Mouse (Mus musculus) right cerebral cortex, postnatal 36 days (tissue): Measurements from ENCODE around the gene Gm21830.
"Not testable (repeated sequence)": the region's sequence is repeated elsewhere in the genome, so short reads cannot be mapped to it uniquely, and the experiment has no call there.

Experiments
- DNase-seq, 2 experiments: peaks; one replicate each; pipeline ENCODE4 v3.0.0; 2022; ENCODE audit warnings: low spot score in 2 of 2, mixed read lengths in 1 of 2

The Gm21830 gene

GRCm38 (mm10) chr2:67413425-67413824 lies at the start of gene Gm21830:
Gene Gm21830 (plus strand): TSS chr2:67413725.
- DNase-seq, result not testable (repeated sequence)

DNA sequence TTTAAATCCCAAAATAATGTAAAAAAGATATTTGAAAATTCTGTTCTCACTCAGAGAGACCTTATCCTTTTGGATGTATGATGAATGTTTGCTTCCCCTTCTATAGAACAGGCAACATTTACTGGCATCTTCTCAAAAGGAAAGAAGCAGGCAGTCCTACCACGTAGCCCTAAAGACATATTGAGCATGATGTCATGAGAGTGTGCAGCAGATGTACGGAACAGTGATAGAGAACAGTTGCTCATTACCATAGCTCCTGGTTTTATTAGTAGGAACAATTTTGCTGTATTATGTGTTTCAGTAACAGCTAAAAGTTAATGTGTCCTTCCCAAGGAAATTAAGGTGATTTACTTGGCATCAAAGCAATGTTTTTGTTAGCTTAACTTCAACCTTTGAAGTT lies 49.0 kb upstream of the Gm21830 start:
- DNase-seq, result no peak

- DNase-seq, result no peak
These were observed 35.0 kb upstream of the Gm21830 start for GRCm38 (mm10) chr2:67378504-67378903.

GRCm38 (mm10) chr2:67420853-67421252 lies 7.3 kb downstream of the Gm21830 start:
- no peak for DNase-seq

- no peak for DNase-seq
These were observed 9.3 kb downstream of the Gm21830 start for GRCm38 (mm10) chr2:67422799-67423198.

GRCm38 (mm10) chr2:67433081-67433480 lies 19.6 kb downstream of the Gm21830 start, which contains the start of gene Gm26727:
Gene Gm26727 (minus strand): TSS chr2:67433181.
- no peak for DNase-seq

- no peak for DNase-seq
These were observed 24.8 kb downstream of the Gm21830 start for GRCm38 (mm10) chr2:67438309-67438708.

DNA sequence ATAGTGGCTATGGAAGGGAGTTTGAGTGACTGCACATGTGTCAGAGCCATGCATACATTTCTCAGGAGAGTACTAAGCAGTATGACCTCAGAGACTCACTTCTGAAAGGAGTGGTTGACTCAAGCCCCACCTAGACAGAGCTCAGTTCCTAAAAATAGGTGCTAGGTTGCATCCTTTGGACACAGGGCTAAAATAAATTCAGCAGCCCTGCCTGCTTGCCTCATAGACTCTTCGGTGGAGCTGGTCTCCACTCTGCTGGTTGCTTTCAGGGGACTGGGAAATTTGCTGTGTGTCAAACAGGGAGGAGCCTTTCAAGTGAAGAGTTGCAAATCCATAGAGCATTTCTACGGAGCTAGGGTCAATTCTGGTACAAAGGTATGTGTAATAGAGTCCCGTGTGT lies 32.3 kb downstream of the Gm21830 start, which contains the start of gene Xirp2:
Gene Xirp2, plus strand, starts transcription at position 223 of the 400 bp plus-strand sequence.
- DNase-seq, result no peak

DNA sequence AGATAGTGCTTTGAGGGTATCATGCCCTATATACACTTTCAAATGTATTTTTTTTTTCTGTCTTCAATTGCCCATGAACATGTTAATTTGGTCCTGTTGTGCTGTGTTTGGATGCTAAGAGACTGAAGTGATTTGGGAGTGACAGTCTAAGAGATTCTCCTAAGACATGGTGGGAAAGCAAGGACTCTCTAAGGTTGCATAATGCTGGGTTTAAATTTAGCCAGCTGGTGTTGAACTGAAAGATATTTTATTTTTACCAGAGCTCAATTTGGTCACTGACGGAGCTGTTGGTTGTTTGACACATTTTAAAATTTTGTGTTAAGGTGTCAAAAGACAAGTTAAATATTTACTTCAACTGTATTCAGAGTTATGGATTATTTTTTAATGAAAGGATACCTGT lies 33.2 kb downstream of the Gm21830 start:
- no peak for DNase-seq

DNA sequence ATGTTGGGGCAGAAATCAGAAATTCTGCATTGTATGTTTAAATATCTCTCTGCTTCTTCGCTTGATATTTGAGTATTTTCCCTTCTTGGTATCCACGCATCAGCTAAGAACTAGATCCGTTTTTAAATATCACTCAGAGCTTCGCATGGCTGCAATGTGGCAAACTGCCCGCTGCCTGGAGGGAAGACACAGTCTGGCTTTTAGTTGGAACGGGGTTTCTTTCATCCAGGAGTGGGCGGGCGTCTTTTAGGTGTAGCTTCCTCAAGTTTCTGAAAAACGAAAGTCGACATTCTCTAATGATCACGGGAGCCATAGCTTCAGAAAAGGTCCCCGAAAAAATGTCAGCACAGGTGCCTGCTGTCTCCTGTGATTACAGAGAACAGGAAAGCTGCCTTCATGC lies 33.7 kb downstream of the Gm21830 start:
- DNase-seq, result peak; percentile 32 to 34

- DNase-seq, result no peak
These were observed 47.3 kb downstream of the Gm21830 start for GRCm38 (mm10) chr2:67460857-67461256.

- DNase-seq, result no peak
These were observed 53.5 kb downstream of the Gm21830 start for GRCm38 (mm10) chr2:67467036-67467435.

GRCm38 (mm10) chr2:67470030-67470429 lies 56.5 kb downstream of the Gm21830 start:
- DNase-seq, result not testable (repeated sequence)

DNA sequence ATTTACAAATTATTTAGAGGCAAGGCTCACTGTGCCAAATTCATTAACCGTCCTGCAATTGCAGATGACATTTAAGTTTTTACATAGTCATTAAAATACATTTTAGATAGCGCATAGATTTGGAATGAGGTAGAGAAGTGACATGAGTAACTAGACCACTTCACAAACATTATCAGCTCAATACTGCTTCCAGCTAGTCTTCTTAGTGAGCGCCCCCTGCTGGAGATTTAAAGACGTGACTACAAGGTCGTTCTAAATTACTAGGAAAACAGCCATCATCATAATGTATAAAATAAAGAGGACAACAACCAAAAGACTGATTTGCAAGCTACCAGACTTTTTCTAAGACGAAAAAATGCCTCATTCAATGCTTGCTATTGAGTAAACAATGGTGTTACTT lies 64.2 kb downstream of the Gm21830 start:
- peak; percentile 8 to 20 for DNase-seq

GRCm38 (mm10) chr2:67481051-67481450 lies 67.5 kb downstream of the Gm21830 start:
- no peak for DNase-seq
